Mouse (Mus musculus): ENCODE measurements around the gene Rph3al. TPM values are rescaled to one million over a fixed set of nuclear protein-coding genes. Genes with fewer than 3 reads are reported as not detected.
A peak's percentile ranks its signal among the peaks of the same experiment; 100 is the strongest.

Gene Rph3al
- polyA plus RNA-seq, 1 experiment from 2014 or later: 2.1 TPM

- H3K4me3 ChIP-seq: no peak overlapping the region
Observed at GRCm38 (mm10) chr11:75785897-75786296, 152.3 kb downstream of the Rph3al start.

GRCm38 (mm10) chr11:75783799-75784198 lies 154.4 kb downstream of the Rph3al start:
- no peak for DNase-seq (ENCODE audit: extremely low spot score, low spot score)
- H3K9me3 ChIP-seq: no peaks in the 10 kb centered on the region

More at GRCm38 (mm10) chr11:75785897-75786296, 152.3 kb downstream of the Rph3al start:
- 80% methylated on average over 8 of the region's 8 CpGs for WGBS
- H3K4me1 ChIP-seq: no peaks in the 10 kb centered on the region
- no peak for DNase-seq (ENCODE audit: extremely low spot score, low spot score)
- peaks cover 29% of the 10 kb centered on the region; the same call in 1 of the 2 replicates for H3K27me3 ChIP-seq (ENCODE audit: poor library complexity, severe bottlenecking)
- no peaks in the 10 kb centered on the region for H3K36me3 ChIP-seq (replicated peaks)
- no peaks in the 10 kb centered on the region for H3K9me3 ChIP-seq
- H3K27ac ChIP-seq: no peak overlapping the region

GRCm38 (mm10) chr11:75781919-75782318 lies 156.3 kb downstream of the Rph3al start:
- DNase-seq (ENCODE audit: extremely low spot score, low spot score): peak; percentile 66
- Histone ChIP-seq H3K4me3 (no peak overlapping the region), H3K9me3 (no peaks in the 10 kb centered on the region), H3K4me1 (no peaks in the 10 kb centered on the region), H3K27ac (no peak overlapping the region), H3K36me3 (replicated peaks) (no peaks in the 10 kb centered on the region), H3K27me3 (ENCODE audit: poor library complexity, severe bottlenecking) (peaks cover 13% of the 10 kb centered on the region; the same call in 1 of the 2 replicates)
- WGBS: 28% methylated on average over 6 of the region's 6 CpGs

More at GRCm38 (mm10) chr11:75783799-75784198, 154.4 kb downstream of the Rph3al start:
- Histone ChIP-seq H3K27me3 (ENCODE audit: poor library complexity, severe bottlenecking) (peaks cover 21% of the 10 kb centered on the region; the same call in 1 of the 2 replicates), H3K4me1 (no peaks in the 10 kb centered on the region), H3K4me3 (no peak overlapping the region), H3K27ac (no peak overlapping the region), H3K36me3 (replicated peaks) (no peaks in the 10 kb centered on the region)
- WGBS: 87% methylated on average over 5 of the region's 5 CpGs

Other genes starting within 250 kb of the Rph3al start
- 1,332 and 1,366 TPM in 2 replicates for gene Ywhae, start 205.6 kb downstream of the Rph3al start, polyA plus RNA-seq (2016; fragmentation: Nextera tagmentation; extraction: Ambion mirVana)
- 0.10 and 0.17 TPM in 2 replicates for gene Doc2b, start 142.4 kb downstream of the Rph3al start, polyA plus RNA-seq (2016; fragmentation: Nextera tagmentation; extraction: Ambion mirVana)
- 0.23 and 0.62 TPM in 2 replicates for gene 1700016K19Rik, start 61.5 kb upstream of the Rph3al start, polyA plus RNA-seq (2016; fragmentation: Nextera tagmentation; extraction: Ambion mirVana)
- 15.4 and 16.8 TPM in 2 replicates for gene Rflnb, start 89.4 kb upstream of the Rph3al start, polyA plus RNA-seq (2016; fragmentation: Nextera tagmentation; extraction: Ambion mirVana)
- gene Vps53, start 241.2 kb upstream of the Rph3al start, polyA plus RNA-seq (2016; fragmentation: Nextera tagmentation; extraction: Ambion mirVana): 37.0 and 38.6 TPM in 2 replicates
- 30.9 and 32.3 TPM in 2 replicates for gene Fam57a, start 241.2 kb upstream of the Rph3al start, polyA plus RNA-seq (2016; fragmentation: Nextera tagmentation; extraction: Ambion mirVana)